Mouse (Mus musculus) neural tube, embryonic 10.5 days (tissue): Measurements from ENCODE around the gene Gpr179.

Experiments used
- DNase-seq: peaks from one replicate; pipeline ENCODE4 v3.0.0-alpha.2; 2017; ENCODE audit warnings: low spot score; ENCODE audit errors: extremely low spot score

The Gpr179 gene

GRCm38 (mm10) chr11:97287643-97288042, 64.2 kb downstream of the Gpr179 start:
- no peak for DNase-seq

GRCm38 (mm10) chr11:97286973-97287372, 64.9 kb downstream of the Gpr179 start:
- no peak for DNase-seq

GRCm38 (mm10) chr11:97285852-97286775, 65.8 kb downstream of the Gpr179 start:
- DNase-seq = no peak

GRCm38 (mm10) chr11:97284854-97285253, 67.0 kb downstream of the Gpr179 start:
- DNase-seq = no peak

- no peak for DNase-seq
These were observed 69.7 kb downstream of the Gpr179 start for GRCm38 (mm10) chr11:97282179-97282578.
